Comparison of ENCODE assay signal across 15 mouse cellular contexts in genomic region chr5:76193075-76193474, GRCm38 (mm10).
"Had no signal": no experiment of that assay in that cellular context is flagged by ENCODE, and none has a peak within 500 bp of the region (broad histone marks: within the 10 kb centered on the region; RNA-seq: fewer than 3 reads in every experiment).

No protein-coding gene starts in this region.

- H3K4me1 ChIP-seq: stomach, embryonic 15.5 days had no signal

- H3K9me3 ChIP-seq: neural tube, embryonic 15.5 days; stomach, embryonic 15.5 days had no signal

- H3K27me3 ChIP-seq: neural tube, embryonic 15.5 days; stomach, embryonic 15.5 days had no signal

- DNase-seq: retina, postnatal 1 day; right cerebral cortex, adult 18-20 months; right cerebral cortex, postnatal 14 days; right cerebral cortex, postnatal 25 days; right cerebral cortex, postnatal 4 days; spleen, adult 18-20 months; thymus, adult 18-20 months; thymus, adult 2 months; thymus, postnatal 14 days; thymus, postnatal 25 days; thymus, postnatal 36 days; thymus, postnatal 4 days had no signal

- H3K27ac ChIP-seq: neural tube, embryonic 15.5 days; stomach, embryonic 15.5 days; stomach, postnatal 0 days had no signal

- H3K4me3 ChIP-seq: neural tube, embryonic 15.5 days; stomach, embryonic 15.5 days had no signal

- H3K4me2 ChIP-seq: neural tube, embryonic 15.5 days; stomach, embryonic 15.5 days had no signal

- H3K9ac ChIP-seq: neural tube, embryonic 15.5 days; stomach, embryonic 15.5 days had no signal
